Mouse (Mus musculus) myocyte (in vitro differentiated cells): ENCODE results near the gene Muc13. TPM values are rescaled to one million over a fixed set of nuclear protein-coding genes. Genes with fewer than 3 reads are reported as not detected.

ENCODE experiments used
- H3K27me3 ChIP-seq: one replicate; pipeline ENCODE4 v1.6.1; 2011; ENCODE audit not compliant: control insufficient read depth, insufficient read depth, insufficient read length
- H3K36me3 ChIP-seq: one replicate; pipeline ENCODE4 v1.6.1; 2011; ENCODE audit not compliant: control insufficient read depth, insufficient read depth
- H3K4me2 ChIP-seq: one replicate; pipeline ENCODE4 v1.6.1; 2011; ENCODE audit warnings: low read depth, control low read depth
- H3K4me3 ChIP-seq: one replicate; pipeline ENCODE4 v1.5.1; 2011; ENCODE audit warnings: mild to moderate bottlenecking, control low read depth, moderate library complexity
- H3K79me2 ChIP-seq: one replicate; pipeline ENCODE4 v1.6.1; 2011; ENCODE audit not compliant: control insufficient read depth, insufficient read depth
- H3ac ChIP-seq: one replicate; pipeline ENCODE4 v1.6.1; 2011; ENCODE audit not compliant: control insufficient read depth, insufficient read length
- CEBPB ChIP-seq: IDR thresholded peaks from 2 replicates; pipeline ENCODE4 v1.6.1; 2011; ENCODE audit warnings: mild to moderate bottlenecking, moderate library complexity; ENCODE audit not compliant: poor library complexity, insufficient read depth, severe bottlenecking
- E2F4 ChIP-seq: IDR thresholded peaks from one replicate; pipeline ENCODE4 v1.6.1; 2011; ENCODE audit warnings: mild to moderate bottlenecking, control low read depth, moderate library complexity; ENCODE audit not compliant: insufficient read depth
- MAX ChIP-seq: IDR thresholded peaks from one replicate; pipeline ENCODE4 v1.6.1; 2011; ENCODE audit warnings: low read depth, mild to moderate bottlenecking, control low read depth
- MYOD1 ChIP-seq, 3 experiments: IDR thresholded peaks; one replicate each; pipeline ENCODE4 v1.6.1; 2011; ENCODE audit warnings: control low read depth in 2 of 3, low read depth in 2 of 3, mild to moderate bottlenecking in 2 of 3, moderate library complexity in 1 of 3; ENCODE audit not compliant: insufficient read length in 2 of 3, control insufficient read depth in 1 of 3
- MYOG ChIP-seq, 3 experiments: IDR thresholded peaks; one replicate each; pipeline ENCODE4 v1.6.1; 2011; ENCODE audit warnings: control low read depth in 2 of 3, low read depth in 2 of 3, mild to moderate bottlenecking in 2 of 3; ENCODE audit not compliant: insufficient read length in 2 of 3, control insufficient read depth in 1 of 3, insufficient read depth in 1 of 3
- POLR2A ChIP-seq: IDR thresholded peaks from one replicate; pipeline ENCODE4 v1.6.1; 2011; ENCODE audit warnings: low read depth, mild to moderate bottlenecking, control low read depth, moderate library complexity; ENCODE audit not compliant: insufficient read length
- POLR2AphosphoS2 ChIP-seq: IDR thresholded peaks from one replicate; pipeline ENCODE4 v1.6.1; 2011; ENCODE audit warnings: low read depth, control low read depth; ENCODE audit not compliant: insufficient read length
- REST ChIP-seq: IDR thresholded peaks from one replicate; pipeline ENCODE4 v1.6.1; 2011; ENCODE audit warnings: mild to moderate bottlenecking, control low read depth, moderate library complexity; ENCODE audit not compliant: insufficient read depth, insufficient read length
- SRF ChIP-seq: IDR thresholded peaks from one replicate; pipeline ENCODE4 v1.6.1; 2011; ENCODE audit warnings: low read depth; ENCODE audit not compliant: control insufficient read depth, insufficient read length
- TCF12 ChIP-seq: IDR thresholded peaks from one replicate; pipeline ENCODE4 v1.6.1; 2011; ENCODE audit warnings: mild to moderate bottlenecking, control low read depth; ENCODE audit not compliant: poor library complexity, insufficient read depth, severe bottlenecking
- TCF3 ChIP-seq: IDR thresholded peaks from one replicate; pipeline ENCODE4 v1.6.1; 2011; ENCODE audit warnings: low read depth, control low read depth; ENCODE audit not compliant: insufficient read length
- USF1 ChIP-seq: IDR thresholded peaks from one replicate; pipeline ENCODE4 v1.6.1; 2011; ENCODE audit warnings: low read depth, mild to moderate bottlenecking, control low read depth, moderate library complexity
- polyA plus RNA-seq: library from polyadenylated mRNA; unstranded; fragments of >200 nt; fragmentation: generic; extraction: Trizol; gene quantifications from one replicate; pipeline ENCODE4 v1.2.1, GENCODE M21; 2012; ENCODE audit warnings: missing spikeins

The Muc13 gene
- 0.05 TPM for polyA plus RNA-seq

- no peak for TF ChIP-seq SRF
- no peak for TF ChIP-seq POLR2AphosphoS2
- no peak for TF ChIP-seq MYOD1 (IDR thresholded peaks at IDR 0.05; ENCODE audit: control insufficient read depth in 1 of 3, insufficient read length in 2 of 3, low read depth in 2 of 3)
- no peaks in the 10 kb centered on the region for H3K36me3 ChIP-seq
- H3K79me2 ChIP-seq = no peaks in the 10 kb centered on the region
- no peaks in the 10 kb centered on the region for H3K27me3 ChIP-seq
- peak within 1 kb of the TSS; percentile 7 for H3K4me2 ChIP-seq
- H3ac ChIP-seq = no peak within 1 kb of the TSS
- H3K4me3 ChIP-seq = no peak within 1 kb of the TSS
Measured at GRCm38 (mm10) chr16:33793846-33794791, at the start of gene Muc13. Muc13 (plus strand) TSS chr16:33794037.

GRCm38 (mm10) chr16:33744622-33745419 is 49.0 kb upstream of the Muc13 start:
- no peak for TF ChIP-seq REST
- no peak for TF ChIP-seq TCF3
- no peak for TF ChIP-seq POLR2AphosphoS2
- no peak for TF ChIP-seq POLR2A
- no peak for TF ChIP-seq MYOG (IDR thresholded peaks at IDR 0.05; ENCODE audit: control insufficient read depth in 1 of 3, insufficient read depth in 1 of 3, insufficient read length in 2 of 3, low read depth in 2 of 3)
- TF ChIP-seq SRF = no peak
- TF ChIP-seq MAX = no peak
- TF ChIP-seq USF1 = no peak
- TF ChIP-seq TCF12 = no peak
- no peaks in the 10 kb centered on the region for H3K79me2 ChIP-seq
- H3K4me3 ChIP-seq = no peak overlapping the region
- peaks cover 29% of the 10 kb centered on the region for H3K36me3 ChIP-seq
- H3K4me2 ChIP-seq = no peak overlapping the region
- no peak overlapping the region for H3ac ChIP-seq
- H3K27me3 ChIP-seq = no peaks in the 10 kb centered on the region

GRCm38 (mm10) chr16:33745457-33745856 is 48.4 kb upstream of the Muc13 start:
- Histone ChIP-seq H3ac (no peak overlapping the region), H3K27me3 (no peaks in the 10 kb centered on the region), H3K36me3 (peaks cover 23% of the 10 kb centered on the region), H3K79me2 (no peaks in the 10 kb centered on the region), H3K4me2 (no peak overlapping the region), H3K4me3 (no peak overlapping the region)
- TF ChIP-seq TCF12 (no peak), SRF (no peak), MYOD1 (IDR thresholded peaks at IDR 0.05; ENCODE audit: control insufficient read depth in 1 of 3, insufficient read length in 2 of 3, low read depth in 2 of 3) (no peak), E2F4 (no peak), TCF3 (no peak), MAX (no peak)

- TF ChIP-seq E2F4 = no peak
- TF ChIP-seq POLR2A = no peak
- no peak for TF ChIP-seq MYOD1 (IDR thresholded peaks at IDR 0.05; ENCODE audit: control insufficient read depth in 1 of 3, insufficient read length in 2 of 3, low read depth in 2 of 3)
- no peak for TF ChIP-seq SRF
- no peak for TF ChIP-seq REST
- TF ChIP-seq POLR2AphosphoS2 = no peak
- no peak for TF ChIP-seq USF1
- no peak for TF ChIP-seq MAX
- TF ChIP-seq CEBPB = no peak
- TF ChIP-seq MYOG (IDR thresholded peaks at IDR 0.05; ENCODE audit: control insufficient read depth in 1 of 3, insufficient read depth in 1 of 3, insufficient read length in 2 of 3, low read depth in 2 of 3) = no peak
- TF ChIP-seq TCF3 = no peak
- no peak for TF ChIP-seq TCF12
- no peak overlapping the region for H3K4me2 ChIP-seq
- no peaks in the 10 kb centered on the region for H3K27me3 ChIP-seq
- H3K4me3 ChIP-seq = no peak overlapping the region
- no peak overlapping the region for H3ac ChIP-seq
- peaks cover 25% of the 10 kb centered on the region for H3K36me3 ChIP-seq
- no peaks in the 10 kb centered on the region for H3K79me2 ChIP-seq
Measured at GRCm38 (mm10) chr16:33746074-33746676, 47.7 kb upstream of the Muc13 start.
